In genomic region chr1:174040523-174041177, GRCm38 (mm10) we compare ENCODE assay signal across 9 mouse cellular contexts. TPM values are rescaled to one million over a fixed set of nuclear protein-coding genes. Genes with fewer than 3 reads are reported as not detected.
A peak's percentile ranks its signal among the peaks of the same experiment; 100 is the strongest.
DNase-seq lines count a peak whose midpoint lies in the region; ATAC-seq and TF ChIP-seq lines count a peak whose summit lies in the region.
"Had no signal": no experiment of that assay in that cellular context is flagged by ENCODE, and none has a peak within 500 bp of the region (broad histone marks: within the 10 kb centered on the region; RNA-seq: fewer than 3 reads in every experiment).

TSS of gene Olfr433 (plus strand) at chr1:174040705.

- no peak within 1 kb of the TSS for H3K4me3 ChIP-seq in thymus, adult 2 months (ENCODE audit: control insufficient read depth, insufficient read depth, low read length)
- no peak within 1 kb of the TSS for H3K4me3 ChIP-seq in forebrain, embryonic 11.5 days (ENCODE audit: low read depth, low read length)
- H3K4me3 ChIP-seq: megakaryocyte, embryonic 14.5 days had no signal

- H3K9ac ChIP-seq in forebrain, embryonic 11.5 days (ENCODE audit: low read length) = no peak within 1 kb of the TSS

- DNase-seq in adrenal gland, adult 2 months = peak; percentile 13
- DNase-seq in adrenal gland, postnatal 4 days (ENCODE audit: low spot score in 2 of 2) = no peak
- DNase-seq in thymus, adult 2 months = peak; percentile 11
- DNase-seq in thymus, postnatal 36 days = no peak
- peak; percentile 56 for DNase-seq in induced T-regulatory cell, adult 2 months (ENCODE audit: low read depth)
- peak; percentile 42 to 62 for DNase-seq in monocyte, adult 2 months (ENCODE audit: low read depth in 1 of 2, low spot score in 2 of 2)
- no peak for DNase-seq in forebrain, embryonic 11.5 days (ENCODE audit: low spot score)
- DNase-seq in left cerebral cortex, postnatal 4 days = no peak

- H3K36me3 ChIP-seq in thymus, adult 2 months (ENCODE audit: control insufficient read depth, insufficient read depth, low read length) = no peaks in the 10 kb centered on the region
- H3K36me3 ChIP-seq in forebrain, embryonic 11.5 days (ENCODE audit: control insufficient read depth, insufficient read depth, low read length) = no peaks in the 10 kb centered on the region

- TF ChIP-seq CTCF in thymus, adult 2 months (IDR thresholded peaks at IDR 0.05; ENCODE audit: borderline replicate concordance, control insufficient read depth, extremely low read depth, insufficient read depth, low read length, poor library complexity) = no peak

- H3K27me3 ChIP-seq in thymus, adult 2 months (ENCODE audit: control insufficient read depth, insufficient read depth, low read length) = no peaks in the 10 kb centered on the region
- H3K27me3 ChIP-seq in forebrain, embryonic 11.5 days (ENCODE audit: control insufficient read depth, insufficient read depth, low read length) = no peaks in the 10 kb centered on the region
- H3K27me3 ChIP-seq: megakaryocyte, embryonic 14.5 days had no signal

- H3K27ac ChIP-seq in thymus, adult 2 months (ENCODE audit: control insufficient read depth, insufficient read depth, low read length) = no peak within 1 kb of the TSS
- H3K27ac ChIP-seq in forebrain, embryonic 11.5 days (ENCODE audit: low read depth, low read length) = no peak within 1 kb of the TSS

- ATAC-seq in forebrain, embryonic 11.5 days (replicated peaks; ENCODE audit: low FRiP score) = no peak

- H3K4me2 ChIP-seq in forebrain, embryonic 11.5 days (ENCODE audit: low read depth, low read length, severe bottlenecking) = no peak within 1 kb of the TSS

- H3K4me1 ChIP-seq in thymus, adult 2 months (replicated peaks; ENCODE audit: control insufficient read depth, insufficient read depth, low read length) = peaks cover 2% of the 10 kb centered on the region; the same call in 1 of the 2 replicates
- H3K4me1 ChIP-seq in forebrain, embryonic 11.5 days (replicated peaks; ENCODE audit: control insufficient read depth, insufficient read depth, low read length) = no peaks in the 10 kb centered on the region

- 52% methylated on average over 7 of the region's 7 CpGs for WGBS in thymus, adult 2 months
- WGBS in forebrain, embryonic 11.5 days = 93% methylated on average over 7 of the region's 7 CpGs

- TF ChIP-seq POLR2A in thymus, adult 2 months (IDR thresholded peaks at IDR 0.05; ENCODE audit: control insufficient read depth, extremely low read depth, insufficient read depth, low read length, poor library complexity) = no peak

- no peaks in the 10 kb centered on the region for H3K9me3 ChIP-seq in forebrain, embryonic 11.5 days (ENCODE audit: control insufficient read depth, low read length)
- H3K9me3 ChIP-seq: megakaryocyte, embryonic 14.5 days had no signal

- intact Hi-C loops in left cerebral cortex, postnatal 4 days (cut with DNase I) = no loop called here

RNA-seq across cellular contexts. Expression of gene Olfr433, which starts in this region (rescaled TPM):
- total RNA-seq in adrenal gland, adult 2 months (2021) = not detected
- polyA plus RNA-seq in adrenal gland, adult 2 months (2012; rRNA removed) = 0.13 TPM in 1 of 2 replicates, not detected in the other
- not detected for total RNA-seq in adrenal gland, postnatal 4 days (2021)
- 0.61 and 0.89 TPM in 2 replicates for polyA plus RNA-seq in thymus, adult 2 months (2012; rRNA removed)
- polyA plus RNA-seq in forebrain, embryonic 11.5 days (2014; fragmentation: Nextera tagmentation; extraction: Ambion mirVana) = not detected in 2 replicates
- total RNA-seq in left cerebral cortex, postnatal 4 days (2021) = not detected

Comparison
In these comparisons a context has a peak if more than half of its experiments do, and no peak if none do; other contexts are left out.
1. Peak in DNase-seq in adrenal gland, adult 2 months; RNA of the gene not detected or under 1 TPM.
2. Peak in DNase-seq in thymus, adult 2 months; RNA of the gene not detected or under 1 TPM.
3. DNase-seq: peak in induced T-regulatory cell, adult 2 months (single experiment) and monocyte, adult 2 months (2 of 2); none in adrenal gland, postnatal 4 days (0 of 2), thymus, postnatal 36 days (0 of 2), forebrain, embryonic 11.5 days (single experiment) and left cerebral cortex, postnatal 4 days (single experiment).